Mouse (Mus musculus) embryonic stem cell, embryonic (primary cell): Measurements from ENCODE around the gene Otud1.

Experiments used
- CTCF ChIA-PET, 4 experiments: fragments of 300-600 bp in 2 of 4; fragments of 350-600 bp in 2 of 4; sonication (Branson Sonifier 250); formaldehyde crosslinking; loops; one replicate each; lab custom pipeline; 2022; ENCODE audit warnings: inconsistent platforms in 2 of 4; lab: Charles Lee
- POLR2A ChIA-PET, 4 experiments: fragments of 300-600 bp in 2 of 4; fragments of 350-600 bp in 2 of 4; sonication (Branson Sonifier 250); formaldehyde crosslinking; loops; one replicate each; lab custom pipeline; 2022; ENCODE audit warnings: antibody characterized with exemption in 4 of 4, inconsistent platforms in 1 of 4; lab: Charles Lee

The Otud1 gene

DNA sequence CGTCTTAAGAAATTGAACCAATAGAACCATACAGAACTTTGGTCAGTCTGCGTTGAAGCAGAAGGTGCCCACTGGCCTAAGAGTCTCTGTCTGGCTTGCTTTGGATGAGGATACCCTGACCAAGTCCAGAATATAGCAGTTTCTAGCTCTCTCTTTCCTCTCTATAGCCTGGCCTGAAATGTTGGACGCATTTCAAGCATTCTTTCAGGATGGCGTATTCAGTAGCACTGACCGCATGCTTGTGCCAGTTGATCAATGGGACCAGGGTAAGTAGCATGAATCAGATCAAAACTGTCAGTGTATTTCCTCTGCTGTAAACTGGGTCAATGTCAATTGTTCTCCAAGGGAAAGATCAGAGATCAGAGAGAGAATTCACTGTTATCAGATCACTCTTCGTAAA, 6.6 kb downstream of the Otud1 start:
- POLR2A ChIA-PET = no interaction called here
- CTCF ChIA-PET = no interaction called here

DNA sequence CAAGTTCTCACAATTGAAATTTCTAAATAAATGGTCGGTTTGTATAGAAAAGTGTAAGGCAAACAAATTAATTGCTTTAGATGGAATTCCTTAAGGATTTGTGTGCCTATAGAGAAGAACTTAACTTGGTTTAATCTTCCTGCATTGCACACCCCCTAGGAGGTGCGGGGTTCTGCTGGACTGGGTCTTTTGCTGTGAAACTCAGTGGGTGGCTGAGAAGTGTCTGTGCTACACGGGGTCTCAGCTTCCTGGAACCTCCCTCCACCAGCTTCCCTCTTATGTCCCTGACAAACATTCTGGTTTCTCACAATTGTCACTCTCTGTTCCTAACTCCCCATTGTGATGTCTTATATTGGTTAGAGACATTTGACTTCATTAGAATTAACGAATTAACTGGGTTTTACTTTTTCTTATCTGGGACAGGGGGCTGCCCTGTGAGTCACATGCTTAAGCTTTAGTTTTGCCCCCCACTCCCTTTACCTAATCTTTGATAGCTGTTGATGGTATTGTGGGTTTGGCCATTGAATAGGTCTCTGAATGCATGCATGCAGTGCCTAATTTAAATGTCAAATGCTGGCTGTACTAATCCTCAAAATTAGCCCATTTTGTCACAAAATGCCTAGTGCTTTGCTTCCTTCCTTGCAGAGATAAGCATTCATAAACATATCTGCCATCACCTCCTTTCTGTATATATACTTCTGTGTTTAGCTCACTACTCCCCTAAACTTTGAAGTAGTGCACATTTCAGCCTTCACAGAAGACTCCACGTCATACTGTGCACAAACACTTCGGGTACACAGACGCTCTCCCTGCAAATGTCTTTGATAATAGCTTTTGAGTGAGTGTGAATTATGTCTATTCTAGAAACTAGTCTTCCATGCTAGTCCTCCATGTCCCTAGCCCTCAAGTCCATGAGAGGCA, 7.3 kb downstream of the Otud1 start:
- CTCF ChIA-PET = interaction anchor here in 1 of 4 experiments (0.6 kb wide), 1 partner anchor 1586 kb away, joined by 5 read pairs; no protein-coding TSS in a partner anchor
- POLR2A ChIA-PET = interaction anchor here in 1 of 4 experiments (1.8 kb wide), 1 partner anchor 7 kb away, joined by 7 read pairs; the partner anchor contains the start of gene Otud1

GRCm38 (mm10) chr2:19665841-19666240, 8.3 kb downstream of the Otud1 start:
- ChIA-PET CTCF (interaction anchor here in 1 of 4 experiments (1.0 kb wide), 1 partner anchor 251 kb away, joined by 3 read pairs; no protein-coding TSS in a partner anchor), POLR2A (interaction anchor here in 1 of 4 experiments (1.8 kb wide), 1 partner anchor 8 kb away, joined by 7 read pairs; the partner anchor contains the start of gene Otud1)

DNA sequence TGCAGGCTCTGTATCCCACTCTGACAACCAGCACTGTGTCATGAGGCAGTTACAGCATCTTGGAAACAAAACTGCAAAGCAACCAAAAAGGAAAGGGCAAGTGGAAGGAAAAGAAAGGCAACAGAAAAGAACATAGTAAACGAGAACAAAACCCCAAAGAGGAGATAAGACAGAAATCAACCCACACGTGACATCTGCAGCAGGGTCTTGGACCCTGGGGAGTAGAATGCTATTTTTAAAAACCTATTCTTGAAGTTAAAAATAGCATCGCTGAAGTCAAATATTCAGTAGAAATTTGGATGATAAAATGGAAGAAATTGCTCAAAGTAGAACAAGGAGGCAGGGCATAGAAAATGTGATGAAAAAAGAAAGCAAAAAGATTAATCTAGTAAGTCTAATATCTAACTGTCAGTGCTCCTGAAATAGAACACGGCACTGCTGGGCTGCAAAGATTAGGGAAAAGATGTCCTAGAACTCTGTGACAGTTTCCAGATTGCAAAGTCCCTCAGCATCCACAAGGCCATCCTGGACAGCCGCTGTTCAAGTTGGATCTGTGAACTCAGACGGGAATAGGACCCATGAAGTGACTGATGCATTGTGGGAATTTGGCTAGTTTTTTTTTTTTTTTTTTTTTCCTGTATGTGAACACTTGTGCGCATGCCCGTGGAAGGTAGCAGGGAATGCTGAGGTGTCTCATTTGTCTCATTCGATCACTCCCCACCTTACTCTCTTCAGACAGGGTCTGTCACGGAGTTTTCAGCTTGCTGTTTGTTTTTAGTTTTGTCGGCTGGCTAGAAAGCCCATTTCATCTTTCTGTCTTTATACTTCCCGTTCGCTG, 13.5 kb downstream of the Otud1 start:
- POLR2A ChIA-PET = interaction anchor here in 1 of 4 experiments (1.6 kb wide), 1 partner anchor 14 kb away, joined by 5 read pairs; the partner anchor contains the start of gene Otud1
- CTCF ChIA-PET = no interaction called here

GRCm38 (mm10) chr2:19682997-19683396, 25.4 kb downstream of the Otud1 start:
- ChIA-PET CTCF (interaction anchor here in 1 of 4 experiments (1.6 kb wide), 1 partner anchor 227 kb away, joined by 3 read pairs; the partner anchor contains the start of gene Etl4), POLR2A (no interaction called here)

GRCm38 (mm10) chr2:19685489-19686147, 28.1 kb downstream of the Otud1 start:
- CTCF ChIA-PET = interaction anchor here in 2 of 4 experiments (0.6 to 1.0 kb wide), 3 partner anchors 166 to 1744 kb away, joined by 3 to 5 read pairs (median 4); no protein-coding TSS in a partner anchor
- POLR2A ChIA-PET = no interaction called here

DNA sequence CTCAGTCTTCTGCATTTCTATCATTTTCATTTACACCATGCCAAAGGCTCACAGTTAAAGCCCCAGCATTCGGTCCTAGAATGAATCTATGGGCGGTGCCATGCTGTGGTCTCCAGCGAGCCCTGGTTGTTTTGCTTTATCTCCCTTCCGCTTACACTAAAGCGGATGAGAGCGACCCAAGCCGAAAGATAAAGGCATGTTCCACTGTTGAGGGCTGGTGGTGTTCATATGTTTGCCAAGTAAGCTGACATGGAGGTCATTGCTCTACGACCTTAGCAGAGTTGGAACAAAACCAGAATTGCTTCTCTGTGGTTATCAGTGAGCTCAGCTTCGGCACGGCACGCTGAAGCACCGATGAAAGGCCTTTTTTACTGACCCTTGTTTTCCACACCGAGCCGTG, 32.5 kb downstream of the Otud1 start:
- POLR2A ChIA-PET = no interaction called here
- CTCF ChIA-PET = interaction anchor here in 1 of 4 experiments (0.6 kb wide), 1 partner anchor 613 kb away, joined by 8 read pairs; no protein-coding TSS in a partner anchor

DNA sequence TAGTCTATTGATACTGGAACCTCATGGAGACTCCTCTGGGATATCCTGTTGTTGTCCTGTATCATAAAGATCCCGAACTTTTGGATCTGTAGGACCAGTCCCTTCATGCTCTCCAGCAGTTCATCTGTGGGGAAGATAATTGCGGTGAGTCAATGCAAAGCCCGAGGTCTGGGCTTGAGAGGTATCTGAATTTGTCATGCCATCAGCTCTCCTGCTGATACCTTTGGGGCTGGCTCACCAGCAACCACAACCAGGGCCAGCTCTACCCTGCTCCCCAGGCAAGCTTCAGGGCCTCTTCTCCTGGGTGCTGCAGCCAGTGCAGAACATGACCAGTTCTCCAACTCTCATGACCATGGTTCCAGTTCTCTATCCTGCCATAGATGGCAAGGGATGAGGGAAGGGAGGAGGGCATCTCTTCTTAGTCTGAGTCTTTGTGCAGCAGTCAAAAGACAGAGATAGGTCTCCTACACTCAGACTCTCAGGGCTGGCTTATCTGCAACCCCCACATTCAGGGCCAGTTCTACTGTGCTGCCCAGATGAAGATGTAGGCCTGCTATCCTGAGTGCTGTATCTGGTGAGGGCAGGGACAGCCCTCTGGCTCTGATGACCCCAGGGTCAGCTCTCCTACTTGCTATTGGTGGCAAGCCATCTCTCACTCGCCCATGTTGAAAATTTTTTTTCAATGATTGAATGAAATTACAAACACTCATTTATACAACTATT, 42.2 kb downstream of the Otud1 start:
- ChIA-PET POLR2A (no interaction called here), CTCF (interaction anchor here in 1 of 4 experiments (0.6 kb wide), 1 partner anchor 91 kb away, joined by 3 read pairs; no protein-coding TSS in a partner anchor)

DNA sequence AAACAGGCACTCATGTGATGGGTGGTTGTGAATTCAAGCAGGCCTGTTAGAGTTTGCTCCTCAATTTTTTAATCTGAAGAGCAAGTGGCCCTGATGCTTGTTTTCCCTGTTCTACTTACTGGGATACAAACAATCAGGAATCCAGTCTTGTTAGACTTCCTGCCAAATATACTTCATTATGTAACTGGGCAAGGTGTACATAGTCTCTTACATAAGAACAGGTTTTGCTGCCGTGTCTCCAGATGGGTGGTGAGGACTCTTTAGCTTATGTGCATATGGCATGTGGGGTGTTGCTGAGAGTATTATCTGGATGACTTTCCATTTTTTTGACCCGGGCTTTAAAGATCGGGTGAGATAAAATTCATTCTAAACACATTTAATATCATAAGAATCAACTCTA, 43.8 kb downstream of the Otud1 start:
- CTCF ChIA-PET = interaction anchor here in 1 of 4 experiments (0.6 kb wide), 1 partner anchor 12 kb away, joined by 4 read pairs; no protein-coding TSS in a partner anchor
- POLR2A ChIA-PET = no interaction called here

- ChIA-PET POLR2A (no interaction called here), CTCF (no interaction called here)
Observed at GRCm38 (mm10) chr2:19703020-19703613, 45.6 kb downstream of the Otud1 start.

DNA sequence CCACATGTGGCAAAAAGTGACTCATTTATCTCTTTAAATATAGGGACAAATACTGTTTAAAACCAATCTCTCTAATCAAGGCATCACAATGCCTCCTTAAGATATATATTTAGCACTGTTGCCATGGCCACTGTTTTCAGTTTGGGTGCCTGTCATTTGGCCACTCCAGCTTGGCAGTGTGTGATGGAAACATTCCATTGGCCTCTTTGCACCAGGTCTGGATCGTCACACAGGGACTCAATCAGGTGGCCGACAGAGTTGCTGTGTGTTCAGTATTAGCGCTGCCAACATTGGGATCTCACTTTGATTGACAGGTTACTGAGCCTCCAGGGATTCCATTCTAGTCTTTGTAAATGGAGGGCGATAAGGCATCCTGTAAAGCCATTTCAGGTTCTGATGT, 46.1 kb downstream of the Otud1 start:
- CTCF ChIA-PET = no interaction called here
- POLR2A ChIA-PET = no interaction called here

- CTCF ChIA-PET = no interaction called here
- POLR2A ChIA-PET = no interaction called here
Observed at GRCm38 (mm10) chr2:19704272-19704671, 46.7 kb downstream of the Otud1 start.

DNA sequence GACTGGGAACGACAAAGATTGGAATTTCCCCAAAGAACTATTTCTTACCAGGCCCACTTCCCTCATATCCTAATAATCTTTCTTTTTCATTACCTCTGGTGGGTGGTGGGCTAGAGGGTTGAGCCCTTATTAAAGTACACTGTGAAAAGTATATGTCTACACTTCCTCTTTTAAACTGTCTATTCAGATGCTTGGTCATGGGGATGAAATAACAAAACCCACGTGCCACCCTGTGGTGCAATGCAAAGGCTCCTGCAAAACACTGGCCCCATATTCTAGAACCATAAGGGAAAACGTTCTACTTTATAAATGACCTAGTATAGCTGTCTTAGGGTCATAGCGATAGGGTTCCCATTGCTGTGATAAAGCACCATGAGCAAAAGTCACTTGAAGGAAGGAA, 49.3 kb downstream of the Otud1 start:
- CTCF ChIA-PET = interaction anchor here in 1 of 4 experiments (1.1 kb wide), 1 partner anchor 9 kb away, joined by 3 read pairs; no protein-coding TSS in a partner anchor
- POLR2A ChIA-PET = no interaction called here
